Mouse (Mus musculus) forelimb bud, embryonic 11.5 days (tissue): Measurements from ENCODE around the gene Gatad2a.

ENCODE experiments used
- DNase-seq: peaks from one replicate; pipeline ENCODE4 v3.0.0-alpha.2; 2012; ENCODE audit warnings: low read depth, low spot score

The Gatad2a gene

DNA sequence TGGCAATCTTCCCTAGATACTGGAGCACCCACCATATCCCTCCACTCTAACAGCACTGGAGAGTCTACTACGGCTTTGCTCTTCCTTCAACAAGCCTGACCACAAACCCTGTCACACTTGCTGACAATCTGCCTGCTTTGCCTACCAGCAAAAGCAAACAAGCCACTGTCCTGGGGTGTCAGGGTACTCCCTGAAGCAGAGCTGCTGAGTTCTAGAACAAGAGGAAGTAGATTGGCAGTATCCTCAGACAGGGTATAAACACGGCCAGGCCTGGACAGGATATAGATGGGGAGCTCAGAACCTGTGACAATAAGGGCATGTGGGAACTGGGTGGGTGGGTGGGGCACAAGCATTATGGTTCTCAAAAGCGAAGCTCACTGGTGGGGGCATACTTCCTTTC, 58.7 kb downstream of the Gatad2a start:
- DNase-seq: no peak

DNA sequence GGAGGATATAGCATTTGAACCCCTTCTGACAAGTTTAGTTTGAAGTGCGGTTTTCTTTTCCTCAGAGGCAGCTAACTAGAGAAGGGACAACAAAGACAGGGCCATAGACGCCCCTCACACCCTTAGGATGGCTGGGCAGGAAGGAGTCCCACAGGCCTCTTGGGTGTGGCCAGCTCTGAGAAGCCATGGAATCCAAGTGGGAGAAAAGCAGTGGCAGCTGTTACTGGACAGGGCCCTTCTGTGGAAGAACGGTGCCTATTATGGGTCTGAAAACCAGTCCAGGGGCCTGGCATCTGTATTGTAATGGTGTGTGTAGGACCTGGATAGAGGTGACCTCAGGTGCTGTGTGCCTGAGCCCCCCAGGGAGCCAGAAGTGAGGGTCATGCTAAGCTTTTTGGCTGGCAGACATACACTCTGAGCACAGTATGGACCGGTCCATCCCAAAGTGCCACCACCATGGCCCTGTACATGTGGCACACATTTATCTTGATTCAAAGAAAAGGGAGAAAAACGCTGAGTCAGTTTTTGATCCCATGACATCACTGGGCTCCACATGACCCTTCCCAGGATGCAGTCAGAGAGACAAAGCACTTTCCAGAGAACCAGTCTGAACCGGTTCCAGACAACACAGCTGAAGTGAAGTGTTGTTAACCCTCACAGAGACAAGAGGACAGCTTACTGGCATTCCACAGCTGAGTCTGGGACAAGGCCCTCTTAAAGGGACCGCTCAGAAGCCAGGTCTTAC, 60.0 kb downstream of the Gatad2a start:
- peak; percentile 29 for DNase-seq

DNA sequence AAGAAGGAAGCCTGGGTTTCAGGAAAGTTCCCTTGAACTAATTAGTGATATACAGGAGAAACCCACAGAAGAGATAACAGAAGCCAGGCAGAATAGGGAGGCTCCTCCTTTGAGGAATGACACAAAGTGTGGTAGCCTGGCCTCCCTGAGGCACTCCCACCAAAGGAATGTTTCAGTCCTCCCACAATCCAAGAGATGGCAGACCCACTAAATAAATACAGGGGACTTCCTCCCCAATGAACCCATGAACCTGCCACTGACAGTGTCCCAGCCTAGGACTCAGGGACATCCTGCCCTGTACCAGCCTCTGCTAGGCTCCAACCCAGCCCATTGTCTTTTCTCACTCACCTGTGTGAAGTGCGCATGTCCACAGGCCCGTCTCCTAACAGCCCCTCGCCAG, 60.8 kb downstream of the Gatad2a start:
- DNase-seq: no peak

DNA sequence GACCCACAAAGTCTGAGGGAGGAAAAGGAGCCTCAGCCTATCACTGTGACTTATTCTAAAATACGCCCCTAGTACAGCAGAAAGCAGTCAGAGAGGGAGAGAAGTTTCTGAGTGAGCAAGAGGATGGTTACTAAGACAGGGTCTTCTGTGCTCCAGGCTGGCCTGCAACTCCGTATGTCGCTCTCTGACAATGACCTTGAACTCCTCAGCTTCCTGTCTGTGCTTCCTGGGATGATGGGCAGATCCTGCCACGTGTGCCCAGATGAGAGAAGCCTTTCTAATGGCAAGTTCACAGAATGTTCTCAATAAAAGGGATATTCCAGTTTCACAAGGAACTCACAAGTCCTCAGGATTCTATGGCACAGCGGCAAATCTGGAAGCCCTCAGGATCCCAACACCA, 61.6 kb downstream of the Gatad2a start:
- DNase-seq: no peak

DNA sequence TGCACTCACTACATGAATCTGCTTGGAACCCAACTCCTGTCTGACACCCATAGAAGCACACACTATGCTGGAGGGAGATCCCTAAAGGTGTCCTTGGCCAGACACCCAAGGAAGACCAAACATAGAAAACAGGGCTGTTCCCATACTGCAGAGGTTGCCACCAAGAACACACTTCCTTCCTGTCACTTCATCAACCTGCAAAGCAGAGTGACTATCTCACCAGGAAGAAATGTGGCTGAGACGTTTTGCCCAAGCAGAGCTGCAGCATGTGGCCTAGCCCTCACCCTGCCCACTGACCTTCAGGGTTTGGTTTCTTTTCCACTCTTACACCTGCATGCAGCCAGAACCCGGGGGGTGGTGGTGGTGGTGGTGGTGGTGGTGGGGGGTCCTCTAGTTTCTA, 62.4 kb downstream of the Gatad2a start:
- DNase-seq: no peak

DNA sequence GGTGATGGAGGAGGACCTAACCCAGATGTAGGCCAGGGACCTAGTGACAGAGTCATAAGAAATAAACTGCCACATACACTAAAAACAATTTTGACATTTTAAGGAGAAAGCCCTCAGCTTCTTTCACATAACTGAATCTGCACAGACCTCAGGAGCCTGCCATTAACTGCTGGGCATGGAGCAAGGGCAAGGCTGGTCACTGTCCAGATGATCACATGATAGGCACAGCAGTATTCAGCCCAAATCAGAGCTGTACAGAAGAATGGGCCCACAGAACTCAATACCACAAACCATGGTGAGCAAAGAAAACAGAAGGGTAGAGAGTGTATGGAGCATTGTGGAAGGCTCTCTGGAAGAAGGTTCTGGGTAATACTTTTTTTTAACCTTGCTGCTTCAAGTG, 69.3 kb downstream of the Gatad2a start:
- no peak for DNase-seq

DNA sequence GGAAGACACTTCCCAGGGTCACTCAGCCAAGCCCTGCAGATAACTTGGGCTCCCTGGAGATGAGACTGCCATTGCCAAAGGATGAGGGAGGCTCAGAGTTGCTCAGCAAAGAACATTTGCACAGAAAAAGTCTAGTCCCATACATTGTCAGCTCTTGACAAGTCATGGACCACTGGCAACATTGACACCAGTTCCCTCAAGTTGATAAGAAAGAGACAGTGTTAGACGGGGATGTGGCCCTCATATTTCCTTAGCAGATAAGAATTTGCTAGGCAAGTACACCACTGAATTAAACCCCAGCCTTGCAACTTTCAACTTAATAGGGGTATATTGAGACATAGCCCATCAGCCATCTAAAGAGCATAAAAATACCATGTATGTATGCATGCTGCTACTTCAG, 72.2 kb downstream of the Gatad2a start:
- DNase-seq: no peak

DNA sequence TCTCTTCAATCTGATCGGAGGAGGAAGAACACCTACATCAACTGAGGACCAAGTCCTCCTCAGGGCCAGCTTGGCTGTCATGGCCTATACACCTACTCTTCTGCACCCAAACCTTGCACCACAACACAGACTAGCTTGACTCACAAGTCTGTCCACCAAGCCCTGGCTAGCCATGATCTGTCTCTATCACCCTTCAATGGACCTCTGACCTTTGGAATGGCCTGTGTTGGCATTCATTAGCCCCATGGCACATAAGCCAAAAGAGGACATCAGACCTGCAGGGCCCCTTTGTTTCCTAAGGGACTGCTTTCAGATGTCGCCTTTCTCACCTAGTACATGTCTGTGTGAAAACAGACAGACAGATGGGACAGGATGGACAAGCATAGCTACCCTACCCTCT, 75.0 kb downstream of the Gatad2a start:
- no peak for DNase-seq

DNA sequence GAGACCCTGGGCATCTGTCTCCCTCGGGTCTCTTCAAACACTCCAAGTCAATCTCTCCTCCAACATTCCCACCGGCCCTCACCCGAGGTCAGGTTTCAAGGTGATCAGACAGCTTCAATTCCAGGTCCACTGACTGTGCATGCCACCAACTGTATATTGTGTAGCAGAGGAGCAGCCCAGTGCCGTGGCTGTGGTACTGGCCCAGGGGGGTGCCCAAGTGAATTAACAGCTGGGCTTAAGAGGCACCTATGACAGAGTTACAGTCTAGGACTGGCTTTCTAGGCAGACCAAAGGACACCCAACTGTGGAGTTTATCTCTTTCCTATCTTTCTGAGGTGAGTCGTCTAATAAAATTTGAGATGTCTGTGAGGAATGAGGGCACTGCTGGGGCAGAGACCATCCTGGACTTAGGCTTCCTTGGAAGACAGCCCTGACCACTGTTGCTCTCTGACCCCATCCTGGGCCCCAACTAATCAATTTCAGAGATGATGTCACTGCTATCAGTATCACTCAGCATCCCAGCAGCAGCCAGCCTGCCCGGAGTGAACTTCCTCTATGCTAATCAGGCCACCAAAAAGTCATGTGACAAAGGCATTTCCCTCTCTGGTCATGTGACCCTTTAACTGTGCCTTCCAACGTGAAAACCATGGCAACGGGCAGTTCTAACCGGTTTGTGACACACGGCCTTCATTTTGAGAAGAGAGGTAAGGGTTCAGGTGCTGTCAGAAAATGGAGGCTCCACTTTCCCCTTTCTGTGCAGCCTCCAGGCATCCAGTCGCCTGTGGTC, 76.1 kb downstream of the Gatad2a start:
- peak; percentile 67 for DNase-seq

DNA sequence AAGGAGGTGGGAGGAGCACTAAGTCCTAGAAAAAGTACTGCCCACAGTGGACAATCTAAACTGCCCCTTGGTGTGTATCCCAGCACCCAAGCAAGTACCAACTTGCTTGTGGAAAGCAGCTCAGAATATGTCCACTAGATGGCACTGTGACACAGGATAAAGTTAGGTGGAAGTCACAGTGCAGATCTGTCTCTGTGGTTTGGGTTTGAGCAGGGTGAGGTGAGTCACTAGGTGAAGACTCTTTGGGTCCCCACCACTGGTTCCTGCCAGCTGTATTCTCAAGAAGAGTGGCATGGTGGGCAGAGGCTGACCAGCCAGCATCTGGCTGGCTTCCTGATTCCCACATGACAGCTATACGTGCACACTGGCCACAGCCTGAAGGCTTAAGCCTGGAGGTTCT, 77.2 kb downstream of the Gatad2a start:
- DNase-seq: peak; percentile 93

DNA sequence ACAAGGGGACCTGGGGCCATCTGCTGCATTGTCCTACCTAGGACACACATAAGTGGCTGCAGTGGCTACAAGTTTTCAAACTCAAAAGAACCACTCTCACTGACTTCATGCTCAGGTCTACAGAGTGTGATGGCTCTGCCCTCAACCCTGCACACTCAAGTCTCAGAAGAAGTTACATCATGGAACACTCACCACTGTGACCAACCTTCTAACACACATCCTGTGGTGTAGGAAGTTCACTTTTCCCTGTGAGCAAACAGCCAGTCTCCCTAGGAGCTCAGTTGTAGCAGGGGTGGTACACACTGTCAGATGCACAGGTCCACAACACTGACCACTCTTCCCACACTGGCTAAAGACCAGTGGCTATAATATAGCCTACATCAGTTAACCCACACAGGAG, 77.7 kb downstream of the Gatad2a start:
- DNase-seq: no peak

DNA sequence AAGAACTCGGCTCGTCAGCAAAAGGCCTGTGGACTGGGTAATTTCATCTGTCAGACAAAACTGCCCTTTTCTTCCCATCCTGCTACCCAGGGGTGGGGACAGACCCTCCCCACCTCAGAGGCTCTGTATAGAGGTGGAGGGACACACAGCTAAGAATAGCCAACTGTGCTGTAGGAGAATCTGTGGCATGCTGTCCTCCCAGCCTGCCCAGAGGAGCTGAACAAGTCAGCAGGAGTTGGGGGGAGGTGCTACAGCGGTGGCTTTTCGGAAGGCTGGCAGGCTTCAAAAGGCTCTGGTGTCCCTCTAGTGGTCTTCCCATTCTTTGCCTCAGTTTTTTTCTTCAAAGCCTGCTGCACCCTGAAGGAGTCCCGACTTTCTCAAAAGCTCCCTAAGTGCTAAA, 80.4 kb downstream of the Gatad2a start:
- DNase-seq: no peak

DNA sequence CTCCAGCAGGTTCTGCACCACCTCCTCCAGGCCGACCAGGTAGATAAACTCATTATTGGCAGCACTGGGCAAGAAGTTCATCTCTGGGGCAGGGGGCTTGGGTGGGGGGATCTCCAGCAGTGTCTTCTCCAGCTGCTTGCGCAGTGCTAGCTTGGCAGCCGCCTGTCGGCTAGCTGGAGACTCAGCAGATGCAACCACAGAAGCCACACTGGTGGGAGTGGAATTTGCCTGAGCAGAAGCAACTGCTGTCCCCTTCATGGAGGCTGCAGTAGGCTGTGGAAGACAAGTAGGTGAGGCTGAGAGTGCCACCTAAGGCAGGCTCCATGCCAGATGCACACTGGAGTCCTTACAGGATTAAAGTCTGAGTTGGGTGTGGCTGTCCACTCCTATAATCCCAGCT, 81.7 kb downstream of the Gatad2a start:
- no peak for DNase-seq

DNA sequence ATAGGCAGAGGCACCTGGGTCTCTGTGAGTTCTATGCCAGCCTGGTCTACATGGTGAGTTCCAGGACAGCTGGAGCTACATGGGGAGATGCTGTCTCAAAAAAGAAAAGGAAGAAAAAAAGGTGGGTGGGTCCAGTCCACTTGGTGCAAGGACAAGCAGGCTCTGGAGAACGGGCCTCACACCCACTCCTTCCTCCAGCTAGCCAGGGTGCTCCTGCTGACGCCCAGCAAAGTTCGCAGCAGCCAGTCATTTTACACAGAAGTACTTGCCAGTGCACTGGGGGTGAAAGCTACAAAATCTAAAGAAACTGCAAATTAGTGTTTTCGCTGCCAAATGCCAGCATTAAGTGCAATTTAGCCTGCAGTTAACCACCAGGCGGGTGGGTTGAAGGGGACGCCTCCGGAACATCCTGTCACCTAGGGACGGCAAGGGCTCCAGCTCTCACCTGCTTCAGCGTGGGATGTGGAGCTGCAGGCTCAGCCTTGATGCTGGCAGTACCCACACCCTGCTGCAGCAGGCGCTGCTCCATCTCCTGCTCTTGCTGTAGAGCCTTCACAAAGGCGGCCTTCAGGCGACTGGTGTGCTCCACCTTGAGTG, 83.6 kb downstream of the Gatad2a start:
- no peak for DNase-seq

DNA sequence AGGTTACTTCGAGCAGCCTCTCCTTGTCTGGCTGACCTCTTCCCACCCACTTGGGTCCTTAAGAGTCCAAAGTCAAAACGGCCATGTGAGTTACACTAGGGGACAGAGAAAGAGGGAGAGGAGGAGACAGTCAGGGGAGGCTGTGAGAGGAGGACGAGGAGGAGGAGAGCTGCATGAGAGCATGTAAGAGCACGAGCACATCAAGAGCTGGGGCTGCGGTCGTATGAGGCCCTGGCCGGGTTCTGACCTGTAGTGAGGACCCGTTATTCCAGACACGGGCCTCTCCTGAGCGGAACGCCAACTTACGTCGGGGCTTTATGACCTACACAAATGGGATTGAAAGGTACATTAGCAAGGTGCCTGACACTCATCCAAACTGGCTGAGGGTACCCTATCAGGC, 84.3 kb downstream of the Gatad2a start:
- no peak for DNase-seq

DNA sequence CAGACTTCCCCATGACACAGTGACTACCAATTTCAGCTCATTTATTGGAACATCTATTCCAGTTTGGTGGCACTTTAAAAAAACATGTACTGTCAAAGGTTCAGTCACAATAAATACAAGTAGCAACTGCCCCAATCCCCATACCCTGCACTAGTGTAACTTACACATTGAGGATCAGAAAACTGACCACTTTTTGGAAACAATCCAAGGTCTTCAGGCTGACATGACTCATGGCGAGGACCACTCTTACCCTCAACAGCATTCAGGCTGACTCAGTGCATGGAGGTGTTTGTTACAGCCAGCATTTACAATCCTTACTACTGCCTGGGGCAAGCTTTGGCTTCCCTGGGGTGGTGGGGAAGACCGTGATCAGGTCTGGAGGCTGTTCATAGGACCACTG, 89.1 kb downstream of the Gatad2a start:
- no peak for DNase-seq

DNA sequence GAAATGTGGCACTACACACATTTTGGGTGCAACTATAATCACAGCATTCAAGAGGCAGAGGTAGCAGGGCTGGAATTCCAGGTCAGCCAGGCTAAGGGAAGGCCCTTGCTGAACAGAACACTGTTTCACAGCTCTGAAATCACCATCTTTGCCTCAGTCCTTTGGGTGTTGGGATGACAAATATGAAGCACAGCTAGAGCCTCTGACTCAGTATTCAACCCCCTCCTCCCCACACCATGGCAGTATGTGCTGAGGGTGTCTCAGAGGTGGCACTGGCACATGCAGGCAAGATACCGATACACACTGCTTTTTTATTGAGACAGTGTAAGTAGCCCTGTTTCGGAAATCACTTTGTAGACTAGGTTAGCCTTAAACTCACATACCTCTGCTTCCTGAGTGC, 89.9 kb downstream of the Gatad2a start:
- DNase-seq: no peak

DNA sequence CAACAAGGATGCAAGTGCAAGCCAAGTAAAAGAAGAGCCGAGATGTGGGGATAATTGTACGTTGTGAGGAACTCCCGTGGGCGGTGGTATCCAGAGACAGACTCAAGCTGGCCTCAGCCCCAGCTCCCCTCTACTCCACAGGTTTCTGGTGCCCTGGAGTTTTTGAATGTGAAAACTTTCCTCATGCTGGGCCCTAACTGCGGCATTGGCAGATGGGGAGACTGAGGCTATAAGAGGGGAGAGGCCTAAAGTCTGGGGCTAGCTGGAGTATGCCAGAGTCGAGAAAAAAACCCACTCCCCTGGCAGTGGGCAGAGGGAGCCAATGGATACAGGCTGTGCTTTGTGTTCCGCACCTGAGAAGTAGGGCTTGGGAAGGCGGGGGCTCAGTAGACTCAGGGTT, 92.1 kb downstream of the Gatad2a start:
- DNase-seq: no peak

DNA sequence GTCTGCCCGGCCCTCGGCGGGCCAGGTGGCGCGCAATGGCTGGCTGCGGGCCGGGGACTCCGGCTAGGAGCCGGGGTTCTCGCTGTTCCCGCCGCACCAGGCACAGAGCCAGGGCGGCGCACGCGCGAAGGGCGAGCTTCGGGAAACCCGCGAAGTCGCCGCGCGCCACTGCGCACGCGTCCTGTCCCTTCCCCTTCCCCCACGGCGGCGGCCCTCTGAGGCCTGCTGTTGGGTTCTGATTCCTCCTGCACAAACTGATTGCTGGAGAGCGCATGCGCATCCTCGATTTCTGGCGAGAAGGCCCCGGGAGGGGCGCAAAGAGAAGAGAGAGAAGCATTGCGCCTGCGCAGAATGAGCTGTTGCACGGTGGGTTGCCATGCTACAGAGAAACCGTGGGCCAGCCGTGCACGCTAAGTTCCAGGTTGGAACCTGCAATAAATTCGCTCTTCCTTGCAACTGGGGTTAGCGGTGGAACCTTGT, 93.1 kb downstream of the Gatad2a start:
- peak; percentile 100 for DNase-seq

DNA sequence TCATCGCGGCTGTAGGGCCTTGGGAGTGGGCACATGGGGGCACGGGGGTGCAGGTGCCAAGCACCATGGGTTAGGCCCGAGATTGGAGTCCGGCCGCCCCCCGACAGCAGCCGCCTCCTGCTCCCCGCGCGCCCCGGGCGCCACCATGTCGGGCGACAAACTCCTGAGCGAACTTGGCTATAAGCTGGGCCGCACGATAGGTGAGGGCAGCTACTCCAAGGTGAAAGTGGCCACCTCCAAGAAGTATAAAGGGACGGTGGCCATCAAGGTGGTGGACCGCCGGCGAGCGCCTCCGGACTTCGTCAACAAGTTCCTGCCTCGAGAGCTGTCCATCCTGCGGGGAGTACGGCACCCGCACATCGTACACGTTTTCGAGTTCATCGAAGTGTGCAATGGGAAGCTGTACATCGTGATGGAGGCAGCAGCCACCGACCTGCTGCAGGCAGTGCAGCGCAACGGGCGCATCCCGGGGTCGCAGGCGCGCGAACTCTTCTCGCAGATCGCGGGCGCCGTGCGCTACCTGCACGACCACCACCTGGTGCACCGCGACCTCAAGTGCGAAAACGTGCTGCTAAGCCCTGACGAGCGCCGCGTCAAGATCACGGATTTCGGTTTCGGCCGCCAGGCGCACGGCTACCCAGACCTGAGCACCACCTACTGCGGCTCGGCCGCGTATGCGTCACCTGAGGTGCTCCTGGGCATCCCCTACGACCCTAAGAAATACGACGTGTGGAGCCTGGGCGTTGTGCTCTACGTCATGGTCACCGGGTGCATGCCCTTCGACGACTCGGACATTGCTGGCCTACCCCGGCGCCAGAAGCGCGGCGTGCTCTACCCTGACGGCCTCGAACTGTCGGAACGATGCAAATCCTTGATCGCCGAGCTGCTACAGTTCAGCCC, 93.8 kb downstream of the Gatad2a start, which contains the start of the genes Tssk6, Ndufa13 and Yjefn3:
Tssk6 (plus strand) TSS at position 22 of the 900 bp plus-strand sequence.
Ndufa13 (minus strand) TSS at position 396 of the 900 bp plus-strand sequence.
Yjefn3 (minus strand) TSS at position 550 of the 900 bp plus-strand sequence.
- no peak for DNase-seq

DNA sequence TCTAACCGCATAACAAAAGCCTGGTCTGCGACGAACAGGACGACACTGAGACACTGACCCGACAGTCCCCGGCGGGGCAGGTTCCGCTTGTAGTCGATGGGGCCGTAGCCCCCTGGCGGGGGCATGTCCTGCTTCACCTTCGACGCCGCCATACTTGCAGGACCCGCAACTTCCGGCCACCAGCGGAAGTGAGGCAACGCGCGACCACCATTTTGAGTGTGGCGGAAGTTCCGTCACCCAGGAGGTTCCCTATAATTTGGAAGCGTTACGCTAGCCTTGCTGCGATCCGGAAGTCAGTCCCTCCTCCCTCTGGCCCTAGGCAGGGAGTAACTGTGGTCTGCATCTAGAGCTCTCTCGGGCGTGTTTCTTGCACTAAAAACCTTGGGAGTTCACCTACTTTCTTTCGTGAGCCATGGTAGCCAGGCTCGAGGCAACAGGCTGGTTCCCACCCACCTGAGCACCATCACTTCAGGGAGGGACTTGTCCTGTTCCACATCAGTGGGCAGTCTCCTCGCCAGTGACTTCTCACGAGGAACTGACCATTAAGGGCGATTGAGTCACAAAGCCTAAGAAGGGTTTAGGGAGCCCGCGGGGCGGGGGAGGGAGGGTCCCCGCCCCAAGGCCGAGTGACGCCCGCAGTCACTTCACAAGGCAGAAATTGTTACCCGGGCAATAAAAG, 94.6 kb downstream of the Gatad2a start:
- peak; percentile 98 for DNase-seq
